Mouse (Mus musculus): Measurements from ENCODE around the gene Bcl7c.

DNA sequence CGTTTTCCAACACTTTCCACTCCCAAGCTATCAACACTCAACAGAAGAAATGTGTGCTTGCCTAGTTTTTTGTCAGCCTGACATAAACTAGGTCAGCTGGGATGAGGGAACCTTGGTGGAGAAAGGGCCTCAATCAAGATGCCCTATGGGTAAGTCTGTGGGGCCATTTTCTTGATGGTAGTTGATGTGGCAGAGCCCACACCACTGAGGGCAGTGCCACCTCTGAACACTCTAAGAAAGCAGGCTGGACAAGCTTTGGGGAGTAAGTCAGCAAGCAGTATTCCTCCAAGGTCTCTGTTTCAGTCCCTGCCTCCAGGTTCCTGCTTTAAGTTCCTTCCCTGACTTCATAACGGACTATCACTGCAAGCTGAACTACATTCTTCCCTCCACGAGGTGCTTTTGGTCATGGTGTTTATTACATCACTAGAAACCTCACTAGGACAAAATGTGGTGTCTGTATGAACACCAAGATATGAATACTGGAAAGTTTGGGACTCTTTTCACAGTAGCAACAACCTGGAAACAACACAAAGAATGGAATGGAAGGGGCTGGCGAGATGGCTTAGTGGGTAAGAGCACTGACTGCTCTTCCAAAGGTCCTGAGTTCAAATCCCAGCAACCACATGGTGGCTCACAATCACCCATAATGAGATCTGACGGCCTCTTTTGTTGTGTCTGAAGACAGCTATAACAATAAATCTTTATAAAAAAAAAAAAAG is 687 bp upstream of the Bcl7c start:
- TF ChIP-seq CTCF (IDR thresholded peaks at IDR 0.05; ENCODE audit: low read depth) (no peak), EP300 (optimal IDR thresholded peaks at IDR 0.05) (no peak)
